Mouse (Mus musculus) hindbrain, embryonic 16.5 days (tissue): ENCODE measurements at regions not wholly inside any gene's neighbourhood (a gene's known extent, or its start where the extent isn't known, plus 50 kb on each side); places are given as distances from the start of the nearest gene placed in this dataset.

Source experiments
- ATAC-seq: fragments of 200-750 bp; cut with Nextera tagmentation; 2 replicates; pipeline ENCODE4 v1.8.0; 2017; ENCODE audit warnings: moderate TSS enrichment, moderate library complexity
- H3K27ac ChIP-seq: fragments of 300-500 bp; sonication (generic); 2 replicates; pipeline ENCODE4 v1.5.1; 2014; ENCODE audit warnings: low read depth, mild to moderate bottlenecking, control low read depth, low read length, moderate library complexity
- H3K27me3 ChIP-seq: fragments of 300-500 bp; sonication (generic); replicated peaks from 2 replicates; pipeline ENCODE4 v1.6.1; 2014; ENCODE audit warnings: low read length; ENCODE audit not compliant: control insufficient read depth, insufficient read depth
- H3K36me3 ChIP-seq: fragments of 300-500 bp; sonication (generic); 2 replicates; pipeline ENCODE4 v1.6.1; 2014; ENCODE audit warnings: mild to moderate bottlenecking, low read length, moderate library complexity, mixed read lengths; ENCODE audit not compliant: control insufficient read depth, insufficient read depth
- H3K4me1 ChIP-seq: fragments of 300-500 bp; sonication (generic); 2 replicates; pipeline ENCODE4 v1.6.1; 2014; ENCODE audit warnings: low read depth, low read length; ENCODE audit not compliant: control insufficient read depth, insufficient read depth
- H3K4me2 ChIP-seq: fragments of 300-500 bp; sonication (generic); 2 replicates; pipeline ENCODE4 v1.6.1; 2014; ENCODE audit warnings: mild to moderate bottlenecking, low read length, control low read depth, moderate library complexity
- H3K4me3 ChIP-seq: fragments of 300-500 bp; sonication (generic); 2 replicates; pipeline ENCODE4 v1.5.1; 2014; ENCODE audit warnings: mild to moderate bottlenecking, low read length, control low read depth, moderate library complexity
- H3K9ac ChIP-seq: fragments of 300-500 bp; sonication (generic); 2 replicates; pipeline ENCODE4 v1.6.1; 2014; ENCODE audit warnings: low read depth, mild to moderate bottlenecking, control low read depth, low read length, moderate library complexity
- H3K9me3 ChIP-seq: fragments of 300-500 bp; sonication (generic); 2 replicates; pipeline ENCODE4 v1.6.1; 2014; ENCODE audit warnings: mild to moderate bottlenecking, low read length, moderate library complexity; ENCODE audit not compliant: control insufficient read depth
- WGBS: fragments of 180-500 bp; shearing (Covaris S2); extraction: QIAGEN DNeasy Blood & Tissue Kit; methylation state at CpG from one replicate; pipeline ENCODE4 v1.1.7; 2014; 5-methylcytosine and 5-hydroxymethylcytosine counted together

DNA sequence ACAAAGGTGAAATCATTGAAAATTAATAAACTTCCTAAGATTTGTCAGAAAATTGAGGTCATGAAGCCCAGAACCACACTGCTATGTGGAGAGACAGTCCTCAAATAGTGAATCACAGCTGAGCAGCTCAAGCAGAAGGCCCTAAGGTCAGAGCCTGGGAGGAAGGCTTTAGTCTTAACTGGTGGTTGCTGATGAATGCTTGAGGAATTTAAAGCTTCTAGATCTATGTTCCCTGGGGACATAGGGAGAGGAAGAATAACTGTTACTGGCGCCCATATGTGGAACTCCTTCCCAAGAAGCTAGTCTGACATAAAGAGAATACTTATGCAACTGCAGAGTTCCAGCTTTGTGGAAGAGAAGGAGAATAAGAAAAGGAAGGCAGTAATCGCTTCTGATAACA is 919.5 kb downstream of the D3Ertd751e start:
- H3K27ac ChIP-seq, result no peak overlapping the region
- no peak overlapping the region for H3K9ac ChIP-seq
- H3K4me3 ChIP-seq, result no peak overlapping the region
- no peaks in the 10 kb centered on the region for H3K36me3 ChIP-seq
- H3K4me2 ChIP-seq, result no peak overlapping the region
- WGBS, result 83% methylated on average over 2 of the region's 2 CpGs
- no peaks in the 10 kb centered on the region for H3K4me1 ChIP-seq
- no peaks in the 10 kb centered on the region for H3K9me3 ChIP-seq
- ATAC-seq, result no peak
- no peaks in the 10 kb centered on the region for H3K27me3 ChIP-seq

DNA sequence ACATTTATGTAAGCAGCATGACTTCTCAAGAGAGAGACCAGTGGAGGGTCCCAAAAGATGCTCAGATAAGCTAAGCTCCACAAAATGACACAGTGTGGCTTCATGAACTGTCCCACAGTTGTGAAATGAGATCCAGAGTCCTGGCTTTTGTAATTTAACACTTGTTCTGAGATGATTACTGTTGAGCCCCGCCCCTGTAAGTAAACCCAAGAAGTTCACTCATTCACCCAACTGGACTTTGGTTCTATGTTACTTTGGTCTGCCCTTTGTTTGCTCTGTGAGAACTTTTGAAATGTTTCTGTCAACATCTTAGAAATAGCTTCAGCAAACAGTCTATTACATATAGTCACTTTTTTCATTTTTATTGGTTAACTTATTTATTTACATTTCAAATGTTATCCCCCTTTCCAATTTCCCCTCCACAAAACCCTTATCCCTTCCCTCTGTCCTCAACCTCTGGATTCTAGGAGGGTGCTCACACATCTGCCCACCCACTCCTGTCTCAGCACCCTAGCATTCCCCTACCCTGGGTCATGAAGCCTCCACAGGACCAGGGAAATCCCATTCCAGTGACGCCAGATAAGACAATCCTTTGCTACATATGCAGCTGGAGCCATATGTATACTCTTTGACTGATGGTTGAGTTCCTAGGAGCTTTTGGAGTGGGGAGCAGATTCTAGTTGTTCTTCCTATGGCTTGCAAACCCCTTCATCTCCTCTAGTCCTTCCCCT is 934.4 kb downstream of the D3Ertd751e start:
- H3K9ac ChIP-seq, result no peak overlapping the region
- no peaks in the 10 kb centered on the region for H3K36me3 ChIP-seq
- no peaks in the 10 kb centered on the region for H3K4me1 ChIP-seq
- no peaks in the 10 kb centered on the region for H3K27me3 ChIP-seq
- H3K4me2 ChIP-seq, result no peak overlapping the region
- no peak overlapping the region for H3K4me3 ChIP-seq
- H3K9me3 ChIP-seq, result no peaks in the 10 kb centered on the region
- whole genome bisulfite sequencing, result 87% methylated on average over 2 of the region's 2 CpGs
- H3K27ac ChIP-seq, result no peak overlapping the region
- no peak for ATAC-seq

DNA sequence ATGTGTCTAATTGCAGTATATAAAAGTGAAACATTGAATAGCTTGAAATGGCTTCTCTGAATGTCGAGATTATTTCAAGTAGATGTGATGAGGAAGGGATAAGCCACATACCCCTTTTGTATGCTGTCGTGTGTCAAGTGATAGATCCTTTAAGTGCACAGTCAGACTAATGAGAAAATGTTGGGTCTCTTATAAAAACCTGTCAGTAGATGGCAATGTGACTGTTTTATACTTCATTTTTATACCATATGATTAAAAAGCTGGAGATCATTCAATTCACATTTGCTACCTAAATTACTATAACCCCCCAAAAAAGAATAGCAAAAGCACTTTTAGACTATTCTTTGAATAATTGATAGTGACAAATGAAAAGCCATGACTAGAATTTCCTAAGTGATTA is 952.3 kb downstream of the D3Ertd751e start:
- WGBS, result 66% methylated on average over 2 of the region's 2 CpGs
- no peak overlapping the region for H3K9ac ChIP-seq
- no peak overlapping the region for H3K27ac ChIP-seq
- H3K4me3 ChIP-seq, result no peak overlapping the region
- no peaks in the 10 kb centered on the region for H3K9me3 ChIP-seq
- ATAC-seq, result no peak
- no peaks in the 10 kb centered on the region for H3K27me3 ChIP-seq
- no peaks in the 10 kb centered on the region for H3K4me1 ChIP-seq
- H3K4me2 ChIP-seq, result no peak overlapping the region
- no peaks in the 10 kb centered on the region for H3K36me3 ChIP-seq

DNA sequence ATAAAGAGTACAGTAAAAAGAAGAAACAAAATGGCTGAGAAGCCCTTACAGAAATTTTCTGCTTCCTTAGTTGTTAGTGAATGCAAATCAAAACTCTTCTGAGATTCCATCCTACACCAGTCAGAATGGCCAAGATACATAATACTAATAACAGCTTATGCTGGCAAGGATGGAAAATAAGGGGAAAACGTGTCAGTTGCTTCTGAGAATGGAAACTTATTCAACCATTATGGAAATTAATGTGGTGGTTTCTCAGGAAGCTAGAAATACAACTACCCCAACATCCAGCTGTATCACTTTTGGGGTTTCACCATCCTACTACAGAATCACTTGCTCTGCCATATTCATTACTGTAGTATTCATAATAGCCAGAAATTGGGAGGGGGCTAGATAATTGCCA is 996.5 kb downstream of the D3Ertd751e start:
- no peak overlapping the region for H3K27ac ChIP-seq
- H3K4me3 ChIP-seq, result no peak overlapping the region
- H3K4me2 ChIP-seq, result no peak overlapping the region
- H3K27me3 ChIP-seq, result no peaks in the 10 kb centered on the region
- no peaks in the 10 kb centered on the region for H3K4me1 ChIP-seq
- H3K36me3 ChIP-seq, result no peaks in the 10 kb centered on the region
- WGBS, result 41% methylated on average over 1 of the region's 1 CpGs
- no peak for ATAC-seq
- H3K9me3 ChIP-seq, result no peaks in the 10 kb centered on the region
- H3K9ac ChIP-seq, result no peak overlapping the region

DNA sequence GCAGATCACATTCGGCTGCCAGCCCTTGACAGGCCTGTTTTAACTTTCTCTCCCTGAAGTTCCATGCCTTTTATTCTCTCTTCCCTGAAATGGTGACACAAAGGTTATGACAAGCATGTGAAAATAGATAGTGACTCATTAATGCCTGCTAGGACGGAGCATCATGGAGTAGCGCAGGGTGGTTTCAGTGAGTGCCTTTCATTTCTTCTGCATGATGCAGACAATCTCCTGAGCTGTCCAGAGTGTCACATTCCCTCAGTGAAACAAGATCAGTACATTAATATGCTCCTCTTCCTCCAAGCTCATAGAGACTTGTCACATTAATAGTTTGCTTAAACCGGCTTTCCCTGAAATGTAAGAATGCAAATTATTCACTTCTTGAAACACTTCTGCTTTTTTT is 1010.7 kb downstream of the D3Ertd751e start:
- Histone ChIP-seq H3K4me2 (no peak overlapping the region), H3K9me3 (no peaks in the 10 kb centered on the region), H3K27ac (no peak overlapping the region), H3K9ac (no peak overlapping the region), H3K4me3 (no peak overlapping the region), H3K27me3 (no peaks in the 10 kb centered on the region), H3K4me1 (no peaks in the 10 kb centered on the region), H3K36me3 (no peaks in the 10 kb centered on the region)
- ATAC-seq, result no peak
- 73% methylated on average over 4 of the region's 4 CpGs for WGBS

- Histone ChIP-seq H3K9me3 (no peaks in the 10 kb centered on the region), H3K4me2 (no peak overlapping the region), H3K27ac (no peak overlapping the region), H3K9ac (no peak overlapping the region), H3K27me3 (no peaks in the 10 kb centered on the region), H3K4me3 (no peak overlapping the region), H3K4me1 (no peaks in the 10 kb centered on the region), H3K36me3 (no peaks in the 10 kb centered on the region)
- ATAC-seq, result no peak
Measured at GRCm38 (mm10) chr3:42757335-42757734, 1014.9 kb downstream of the D3Ertd751e start.

DNA sequence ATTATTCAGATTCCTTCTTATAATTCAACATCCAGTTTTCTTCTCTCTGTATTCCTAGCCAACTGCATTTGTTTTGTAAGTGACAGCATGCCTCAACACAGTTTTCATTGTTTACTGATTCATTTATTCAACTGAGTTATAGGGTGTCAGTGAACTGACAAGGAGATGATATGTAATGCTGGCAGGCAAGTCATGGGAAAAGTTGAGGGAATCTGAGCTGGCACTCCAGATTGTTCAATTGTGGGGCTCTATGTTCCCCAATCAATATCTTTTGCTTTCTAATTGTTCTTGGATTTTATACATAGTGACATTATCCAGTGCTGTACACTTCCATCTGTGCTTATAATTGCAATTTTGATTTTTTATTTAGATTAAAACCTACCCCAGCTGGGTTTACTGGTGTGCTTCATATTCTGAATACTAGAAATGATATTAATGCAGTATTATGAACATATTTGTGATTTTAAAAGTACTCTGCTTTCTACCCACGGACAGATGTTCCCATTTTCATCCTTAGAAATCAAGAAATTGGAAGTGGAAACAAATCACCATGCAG is 1015.5 kb downstream of the D3Ertd751e start:
- Histone ChIP-seq H3K9ac (no peak overlapping the region), H3K27ac (no peak overlapping the region), H3K4me2 (no peak overlapping the region), H3K4me1 (no peaks in the 10 kb centered on the region), H3K36me3 (no peaks in the 10 kb centered on the region), H3K9me3 (no peaks in the 10 kb centered on the region), H3K27me3 (no peaks in the 10 kb centered on the region), H3K4me3 (no peak overlapping the region)
- WGBS, result 56% methylated on average over 1 of the region's 1 CpGs
- ATAC-seq, result no peak

DNA sequence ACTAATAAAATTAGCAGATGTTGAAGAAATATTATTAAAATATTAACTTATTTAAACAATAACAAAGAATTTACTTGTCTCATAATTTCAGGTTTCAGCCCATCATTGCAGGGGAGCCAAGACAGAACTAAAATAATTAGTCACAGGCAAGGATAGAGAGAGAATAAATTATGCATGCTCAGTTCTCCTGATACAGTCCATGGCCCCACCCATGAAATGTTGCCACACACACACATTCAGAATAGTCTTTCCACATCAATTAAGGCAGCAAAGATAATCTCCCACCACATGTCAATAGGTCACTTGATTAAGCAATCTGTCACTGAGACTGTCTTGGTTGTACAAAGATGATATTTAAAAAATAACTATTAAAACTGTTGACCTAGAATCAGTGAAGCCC is 1019.8 kb downstream of the D3Ertd751e start:
- H3K4me1 ChIP-seq, result no peaks in the 10 kb centered on the region
- ATAC-seq, result no peak

GRCm38 (mm10) chr3:42783478-42783877 is 1041.1 kb downstream of the D3Ertd751e start:
- no peak overlapping the region for H3K4me3 ChIP-seq
- no peaks in the 10 kb centered on the region for H3K36me3 ChIP-seq
- no peak overlapping the region for H3K27ac ChIP-seq
- no peak overlapping the region for H3K9ac ChIP-seq
- H3K4me2 ChIP-seq, result no peak overlapping the region
- 88% methylated on average over 3 of the region's 3 CpGs for WGBS
- H3K27me3 ChIP-seq, result no peaks in the 10 kb centered on the region
- no peak for ATAC-seq
- H3K4me1 ChIP-seq, result no peaks in the 10 kb centered on the region
- H3K9me3 ChIP-seq, result no peaks in the 10 kb centered on the region

More for the DNA sequence above, 1019.8 kb downstream of the D3Ertd751e start:
- Histone ChIP-seq H3K4me2 (no peak overlapping the region), H3K9ac (no peak overlapping the region), H3K9me3 (no peaks in the 10 kb centered on the region), H3K27me3 (no peaks in the 10 kb centered on the region), H3K4me3 (no peak overlapping the region), H3K36me3 (no peaks in the 10 kb centered on the region), H3K27ac (no peak overlapping the region)
